Mouse (Mus musculus): ENCODE results near the gene Cenpv. TPM values are rescaled to one million over a fixed set of nuclear protein-coding genes. Genes with fewer than 3 reads are reported as not detected.

The Cenpv gene
- polyA plus RNA-seq, 1 experiment from 2014 or later = 5.4 TPM

- no peak overlapping the region for H3K27ac ChIP-seq (ENCODE audit: low read length)
- no peaks in the 10 kb centered on the region for H3K27me3 ChIP-seq (replicated peaks; ENCODE audit: insufficient read depth, low read length)
- no peaks in the 10 kb centered on the region for H3K4me1 ChIP-seq (ENCODE audit: insufficient read depth, low read depth, low read length)
- H3K4me3 ChIP-seq (ENCODE audit: low read depth, low read length) = no peak overlapping the region
- no peak overlapping the region for H3K4me2 ChIP-seq (replicated peaks; ENCODE audit: low read depth, low read length)
- 53% methylated on average over 7 of the region's 7 CpGs for WGBS
- no peak overlapping the region for H3K9ac ChIP-seq (replicated peaks; ENCODE audit: low read depth)
- no peak for ATAC-seq
- H3K36me3 ChIP-seq (ENCODE audit: insufficient read depth, low read length) = no peaks in the 10 kb centered on the region
- no peaks in the 10 kb centered on the region for H3K9me3 ChIP-seq (ENCODE audit: low read length)
- no peak for TF ChIP-seq EP300 (IDR thresholded peaks at IDR 0.05)
- TF ChIP-seq CTCF (IDR thresholded peaks at IDR 0.05) = no peak
- DNase-seq (ENCODE audit: low spot score) = no peak
These were observed 26.7 kb upstream of the Cenpv start for GRCm38 (mm10) chr11:62565747-62566146.

DNA sequence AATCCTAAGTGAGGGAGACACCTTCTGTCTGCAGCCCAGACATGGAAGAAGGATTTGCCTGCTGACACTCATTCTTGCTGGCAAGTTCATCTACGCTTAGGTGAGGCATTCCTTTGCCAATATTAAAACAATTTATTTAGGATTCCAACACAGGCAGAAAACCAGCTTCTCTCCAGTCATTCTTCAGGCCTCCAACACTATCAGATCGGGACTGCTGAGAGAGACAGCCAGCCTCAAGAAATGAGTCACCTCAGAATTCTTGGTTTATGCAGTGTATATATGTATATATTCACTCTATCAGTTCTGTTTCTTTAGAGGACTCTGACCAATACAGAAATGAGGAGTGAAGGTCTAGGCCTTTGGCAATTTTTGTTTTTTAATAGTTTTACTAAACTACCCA lies 24.5 kb upstream of the Cenpv start:
- Histone ChIP-seq H3K4me1 (ENCODE audit: insufficient read depth, low read depth, low read length) (no peaks in the 10 kb centered on the region), H3K9ac (replicated peaks; ENCODE audit: low read depth) (no peak overlapping the region), H3K9me3 (ENCODE audit: low read length) (no peaks in the 10 kb centered on the region), H3K4me2 (replicated peaks; ENCODE audit: low read depth, low read length) (no peak overlapping the region), H3K27ac (ENCODE audit: low read length) (no peak overlapping the region), H3K4me3 (ENCODE audit: low read depth, low read length) (no peak overlapping the region), H3K36me3 (ENCODE audit: insufficient read depth, low read length) (no peaks in the 10 kb centered on the region), H3K27me3 (replicated peaks; ENCODE audit: insufficient read depth, low read length) (no peaks in the 10 kb centered on the region)
- ATAC-seq (no peak), DNase-seq (ENCODE audit: low spot score) (no peak)
- no peak for TF ChIP-seq EP300 (IDR thresholded peaks at IDR 0.05)
- no peak for TF ChIP-seq CTCF (IDR thresholded peaks at IDR 0.05)
- 71% methylated on average over 2 of the region's 2 CpGs for WGBS

- TF ChIP-seq CTCF (IDR thresholded peaks at IDR 0.05) (no peak), EP300 (IDR thresholded peaks at IDR 0.05) (no peak)
- peak overlapping the region; percentile 29 for H3K4me3 ChIP-seq (ENCODE audit: low read depth, low read length)
- no peaks in the 10 kb centered on the region for H3K4me1 ChIP-seq (ENCODE audit: insufficient read depth, low read depth, low read length)
- 24% methylated on average over 43 of the region's 43 CpGs for WGBS
- DNase-seq (ENCODE audit: low spot score) (no peak), ATAC-seq (0 out of 2 replicates have a peak, but pooled peaks have one; percentile 21)
- no peak overlapping the region for H3K27ac ChIP-seq (ENCODE audit: low read length)
- no peaks in the 10 kb centered on the region for H3K9me3 ChIP-seq (ENCODE audit: low read length)
- H3K9ac ChIP-seq (replicated peaks; ENCODE audit: low read depth) = 0 out of 2 replicates have a peak overlapping the region, but pooled peaks have one; percentile 12
- H3K27me3 ChIP-seq (replicated peaks; ENCODE audit: insufficient read depth, low read length) = no peaks in the 10 kb centered on the region
- H3K4me2 ChIP-seq (replicated peaks; ENCODE audit: low read depth, low read length) = peak overlapping the region; percentile 62
- H3K36me3 ChIP-seq (ENCODE audit: insufficient read depth, low read length) = no peaks in the 10 kb centered on the region
These were observed 21.5 kb upstream of the Cenpv start for GRCm38 (mm10) chr11:62560463-62561016.

GRCm38 (mm10) chr11:62558961-62559646 lies 20.0 kb upstream of the Cenpv start:
- H3K9ac ChIP-seq (replicated peaks; ENCODE audit: low read depth) = no peak overlapping the region
- H3K4me1 ChIP-seq (ENCODE audit: insufficient read depth, low read depth, low read length) = peaks cover 8% of the 10 kb centered on the region; the same call in 1 of the 2 replicates
- H3K36me3 ChIP-seq (ENCODE audit: insufficient read depth, low read length) = no peaks in the 10 kb centered on the region
- TF ChIP-seq EP300 (IDR thresholded peaks at IDR 0.05) = no peak
- TF ChIP-seq CTCF (IDR thresholded peaks at IDR 0.05) = no peak
- ATAC-seq (peak; percentile 58), DNase-seq (ENCODE audit: low spot score) (peak; percentile 33)
- no peaks in the 10 kb centered on the region for H3K9me3 ChIP-seq (ENCODE audit: low read length)
- no peak overlapping the region for H3K4me3 ChIP-seq (ENCODE audit: low read depth, low read length)
- no peaks in the 10 kb centered on the region for H3K27me3 ChIP-seq (replicated peaks; ENCODE audit: insufficient read depth, low read length)
- WGBS = 42% methylated on average over 6 of the region's 6 CpGs
- H3K27ac ChIP-seq (ENCODE audit: low read length) = no peak overlapping the region
- H3K4me2 ChIP-seq (replicated peaks; ENCODE audit: low read depth, low read length) = no peak overlapping the region

- H3K27me3 ChIP-seq (replicated peaks; ENCODE audit: insufficient read depth, low read length) = no peaks in the 10 kb centered on the region
- H3K9me3 ChIP-seq (ENCODE audit: low read length) = no peaks in the 10 kb centered on the region
- H3K4me2 ChIP-seq (replicated peaks; ENCODE audit: low read depth, low read length) = no peak overlapping the region
- peaks cover 17% of the 10 kb centered on the region; the same call in 1 of the 2 replicates for H3K4me1 ChIP-seq (ENCODE audit: insufficient read depth, low read depth, low read length)
- TF ChIP-seq CTCF (IDR thresholded peaks at IDR 0.05) (no peak), EP300 (IDR thresholded peaks at IDR 0.05) (no peak)
- peak; percentile 42 for DNase-seq (ENCODE audit: low spot score)
- H3K9ac ChIP-seq (replicated peaks; ENCODE audit: low read depth) = no peak overlapping the region
- WGBS = 47% methylated on average over 2 of the region's 2 CpGs
- H3K27ac ChIP-seq (ENCODE audit: low read length) = no peak overlapping the region
- peak; percentile 61 for ATAC-seq
- H3K36me3 ChIP-seq (ENCODE audit: insufficient read depth, low read length) = no peaks in the 10 kb centered on the region
- no peak overlapping the region for H3K4me3 ChIP-seq (ENCODE audit: low read depth, low read length)
These were observed 19.1 kb upstream of the Cenpv start for GRCm38 (mm10) chr11:62558152-62558551.

DNA sequence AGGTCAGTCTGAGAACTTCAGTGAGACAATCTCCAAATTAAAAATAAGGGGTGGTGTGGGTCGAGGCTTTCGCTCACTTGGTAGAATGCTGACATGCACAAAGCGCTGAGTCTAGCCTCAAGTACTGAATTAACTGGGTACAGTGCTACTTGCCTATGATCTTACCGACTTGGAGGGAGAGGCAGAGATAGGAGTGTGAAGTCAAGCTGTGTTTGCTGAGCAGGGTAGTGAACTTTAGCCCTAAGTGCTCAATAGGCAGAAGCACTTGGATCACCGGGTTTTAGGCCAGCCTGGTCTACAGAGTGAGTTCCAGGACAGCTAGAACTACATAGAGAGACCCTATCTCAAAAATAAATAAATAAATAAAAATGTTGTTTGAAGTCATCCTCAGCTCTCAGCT lies 18.1 kb upstream of the Cenpv start:
- H3K4me3 ChIP-seq (ENCODE audit: low read depth, low read length) = no peak overlapping the region
- ATAC-seq (no peak), DNase-seq (ENCODE audit: low spot score) (no peak)
- H3K9ac ChIP-seq (replicated peaks; ENCODE audit: low read depth) = no peak overlapping the region
- no peak overlapping the region for H3K4me2 ChIP-seq (replicated peaks; ENCODE audit: low read depth, low read length)
- no peak for TF ChIP-seq EP300 (IDR thresholded peaks at IDR 0.05)
- TF ChIP-seq CTCF (IDR thresholded peaks at IDR 0.05) = no peak
- 51% methylated on average over 5 of the region's 5 CpGs for WGBS
- no peaks in the 10 kb centered on the region for H3K36me3 ChIP-seq (ENCODE audit: insufficient read depth, low read length)
- H3K4me1 ChIP-seq (ENCODE audit: insufficient read depth, low read depth, low read length) = peaks cover 17% of the 10 kb centered on the region; the same call in 1 of the 2 replicates
- no peaks in the 10 kb centered on the region for H3K27me3 ChIP-seq (replicated peaks; ENCODE audit: insufficient read depth, low read length)
- H3K27ac ChIP-seq (ENCODE audit: low read length) = no peak overlapping the region
- no peaks in the 10 kb centered on the region for H3K9me3 ChIP-seq (ENCODE audit: low read length)

All from lung, postnatal 0 days (tissue).